34 mouse cellular contexts compared by ENCODE assay signal in the genomic region with DNA sequence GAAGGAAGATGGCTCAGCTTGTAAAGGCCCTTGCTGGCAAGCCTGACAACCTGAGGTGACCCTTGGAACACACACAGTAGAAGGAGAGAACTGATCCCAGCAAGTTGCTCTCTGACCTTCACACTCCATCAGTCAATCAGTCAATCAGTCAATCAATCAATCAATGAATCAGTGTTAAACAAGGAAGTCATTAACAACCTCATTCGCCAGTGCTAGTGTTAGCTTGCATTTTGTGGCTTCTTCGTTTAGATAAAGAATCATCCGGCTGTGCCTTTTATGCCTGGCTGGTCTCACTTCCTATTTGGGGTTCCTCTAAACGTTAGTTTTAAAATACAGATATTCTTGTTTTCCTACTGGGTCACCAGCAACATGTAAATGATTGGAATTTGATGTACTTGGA. TPM values are rescaled to one million over a fixed set of nuclear protein-coding genes. Genes with fewer than 3 reads are reported as not detected.
DNase-seq lines count a peak whose midpoint lies in the region; ATAC-seq and TF ChIP-seq lines count a peak whose summit lies in the region.
"Had no signal": no experiment of that assay in that cellular context is flagged by ENCODE, and none has a peak within 500 bp of the region (broad histone marks: within the 10 kb centered on the region; RNA-seq: fewer than 3 reads in every experiment).

No protein-coding gene starts in this region.

- peak; percentile 3 for DNase-seq in lung, embryonic 14.5 days
- no peak for DNase-seq in lung, postnatal 25 days (ENCODE audit: low spot score)
- DNase-seq in G1E (ENCODE audit: low spot score): no peak
- no peak for DNase-seq in right cerebral cortex, postnatal 10 days (ENCODE audit: low spot score in 2 of 2)
- DNase-seq in stomach, postnatal 0 days (ENCODE audit: low spot score): no peak
- DNase-seq: adrenal gland, adult 2 months; cerebellum, adult 8-10 months; cerebellum, postnatal 25 days; gastrocnemius, adult 2 months; gastrocnemius, postnatal 36 days; heart, postnatal 10 days; kidney, adult 11 months; kidney, postnatal 25 days; liver, embryonic 13.5 days; lung, adult 18-20 months; lung, postnatal 10 days; thymus, adult 2 months; thymus, postnatal 36 days had no signal

- no peak for ATAC-seq in lung, embryonic 14.5 days (ENCODE audit: insufficient read depth)
- peak; percentile 15; the same call in 1 of the 2 replicates for ATAC-seq in G1E (ENCODE audit: extremely low read depth, insufficient number of reproducible peaks, low FRiP score, poor library complexity, severe bottlenecking)
- ATAC-seq in granulocyte monocyte progenitor cell, adult 5-6 weeks (replicated peaks; ENCODE audit: poor library complexity, severe bottlenecking): 0 out of 2 replicates have a peak, but pooled peaks have one; percentile 16
- ATAC-seq in stomach, postnatal 0 days (ENCODE audit: low FRiP score, low TSS enrichment): no peak
- ATAC-seq in forebrain, embryonic 12.5 days (ENCODE audit: low FRiP score): no peak
- ATAC-seq: activated CD4-positive, CD25-positive, alpha-beta regulatory T cell, adult 4 months; forebrain, embryonic 15.5 days; inflammation-experienced regulatory T-cells, adult 6 months had no signal

- TF ChIP-seq CTCF in lung, embryonic 14.5 days (IDR thresholded peaks at IDR 0.05; ENCODE audit: low read depth): no peak
- no peak for TF ChIP-seq CTCF in G1E (IDR thresholded peaks at IDR 0.05; ENCODE audit: low read depth, low read length)
- TF ChIP-seq CTCF in stomach, postnatal 0 days (IDR thresholded peaks at IDR 0.05; ENCODE audit: low read depth): no peak

- no peak overlapping the region for H3K4me3 ChIP-seq in lung, embryonic 14.5 days (ENCODE audit: low read depth, low read length)
- H3K4me3 ChIP-seq in G1E (ENCODE audit: low read depth, low read length): no peak overlapping the region
- no peak overlapping the region for H3K4me3 ChIP-seq in stomach, postnatal 0 days (ENCODE audit: low read depth, low read length)
- H3K4me3 ChIP-seq in forebrain, embryonic 12.5 days (replicated peaks): no peak overlapping the region
- H3K4me3 ChIP-seq: forebrain, embryonic 15.5 days; gastrocnemius, adult 2 months; heart, embryonic 13.5 days; hindbrain, embryonic 10.5 days; hindbrain, embryonic 15.5 days; kidney, embryonic 15.5 days; layer of hippocampus, adult 2 months; left cerebral cortex, adult 2 months; limb, embryonic 12.5 days; liver, embryonic 13.5 days; neural tube, embryonic 13.5 days had no signal

- no peak overlapping the region for H3K27ac ChIP-seq in lung, embryonic 14.5 days (ENCODE audit: low read depth)
- no peak overlapping the region for H3K27ac ChIP-seq in stomach, postnatal 0 days (replicated peaks)
- H3K27ac ChIP-seq in forebrain, embryonic 12.5 days: no peak overlapping the region
- H3K27ac ChIP-seq: forebrain, embryonic 15.5 days; gastrocnemius, adult 2 months; heart, embryonic 13.5 days; hindbrain, embryonic 10.5 days; hindbrain, embryonic 15.5 days; kidney, embryonic 15.5 days; layer of hippocampus, adult 2 months; left cerebral cortex, adult 2 months; limb, embryonic 12.5 days; liver, embryonic 13.5 days; neural tube, embryonic 13.5 days had no signal

- 27% methylated on average over 4 of the region's 4 CpGs for WGBS in lung, embryonic 14.5 days
- 37% methylated on average over 4 of the region's 4 CpGs for WGBS in stomach, postnatal 0 days
- 70% methylated on average over 4 of the region's 4 CpGs for WGBS in forebrain, embryonic 12.5 days

- H3K27me3 ChIP-seq in lung, embryonic 14.5 days (ENCODE audit: insufficient read depth, low read length): 0 out of 2 replicates have a peak, but pooled peaks cover 3% of the 10 kb centered on the region
- H3K27me3 ChIP-seq in G1E (ENCODE audit: insufficient read depth, low read length): peaks cover 8% of the 10 kb centered on the region
- no peaks in the 10 kb centered on the region for H3K27me3 ChIP-seq in stomach, postnatal 0 days (ENCODE audit: control insufficient read depth, insufficient read depth, low read length)
- peaks cover 20% of the 10 kb centered on the region for H3K27me3 ChIP-seq in forebrain, embryonic 12.5 days
- H3K27me3 ChIP-seq: forebrain, embryonic 15.5 days; hindbrain, embryonic 15.5 days; kidney, embryonic 15.5 days had no signal

- TF ChIP-seq EP300 in stomach, postnatal 0 days (optimal IDR thresholded peaks at IDR 0.05): no peak

- H3K36me3 ChIP-seq in lung, embryonic 14.5 days (ENCODE audit: insufficient read depth): no peaks in the 10 kb centered on the region
- no peaks in the 10 kb centered on the region for H3K36me3 ChIP-seq in G1E (replicated peaks)
- no peaks in the 10 kb centered on the region for H3K36me3 ChIP-seq in stomach, postnatal 0 days (ENCODE audit: control insufficient read depth, insufficient read depth, low read length)
- H3K36me3 ChIP-seq in forebrain, embryonic 12.5 days (replicated peaks): no peaks in the 10 kb centered on the region
- H3K36me3 ChIP-seq: forebrain, embryonic 15.5 days; heart, embryonic 13.5 days; hindbrain, embryonic 10.5 days; kidney, embryonic 15.5 days; limb, embryonic 12.5 days; liver, embryonic 13.5 days; neural tube, embryonic 13.5 days had no signal

- H3K4me1 ChIP-seq in lung, embryonic 14.5 days (ENCODE audit: insufficient read depth): no peaks in the 10 kb centered on the region
- H3K4me1 ChIP-seq in G1E (ENCODE audit: insufficient read depth, low read depth, low read length): no peaks in the 10 kb centered on the region
- no peaks in the 10 kb centered on the region for H3K4me1 ChIP-seq in stomach, postnatal 0 days (replicated peaks; ENCODE audit: control insufficient read depth, insufficient read depth)
- peaks cover 9% of the 10 kb centered on the region for H3K4me1 ChIP-seq in forebrain, embryonic 12.5 days

- H3K4me2 ChIP-seq in lung, embryonic 14.5 days: no peak overlapping the region
- H3K4me2 ChIP-seq in stomach, postnatal 0 days (replicated peaks; ENCODE audit: low read depth): no peak overlapping the region
- no peak overlapping the region for H3K4me2 ChIP-seq in forebrain, embryonic 12.5 days
- H3K4me2 ChIP-seq: forebrain, embryonic 15.5 days; heart, embryonic 13.5 days; hindbrain, embryonic 15.5 days; kidney, embryonic 15.5 days; limb, embryonic 12.5 days; liver, embryonic 13.5 days; midbrain, embryonic 11.5 days; neural tube, embryonic 13.5 days had no signal

- no peak overlapping the region for H3K9ac ChIP-seq in lung, embryonic 14.5 days
- no peak overlapping the region for H3K9ac ChIP-seq in stomach, postnatal 0 days (ENCODE audit: low read length)
- no peak overlapping the region for H3K9ac ChIP-seq in forebrain, embryonic 12.5 days
- H3K9ac ChIP-seq: forebrain, embryonic 15.5 days; heart, embryonic 13.5 days; hindbrain, embryonic 15.5 days; kidney, embryonic 15.5 days; limb, embryonic 12.5 days; liver, embryonic 13.5 days; neural tube, embryonic 13.5 days had no signal

- no peaks in the 10 kb centered on the region for H3K9me3 ChIP-seq in lung, embryonic 14.5 days (ENCODE audit: low read depth, low read length)
- H3K9me3 ChIP-seq in G1E (replicated peaks): no peaks in the 10 kb centered on the region
- no peaks in the 10 kb centered on the region for H3K9me3 ChIP-seq in stomach, postnatal 0 days (ENCODE audit: control insufficient read depth, low read length)
- no peaks in the 10 kb centered on the region for H3K9me3 ChIP-seq in forebrain, embryonic 12.5 days
- H3K9me3 ChIP-seq: forebrain, embryonic 15.5 days; heart, embryonic 13.5 days; hindbrain, embryonic 10.5 days; hindbrain, embryonic 15.5 days; kidney, embryonic 15.5 days; limb, embryonic 12.5 days; liver, embryonic 13.5 days; neural tube, embryonic 13.5 days had no signal

RNA-seq across cellular contexts. Expression of gene Mpv17l, which starts 41.2 kb away (rescaled TPM):
- polyA plus RNA-seq in lung, embryonic 14.5 days (2014; fragmentation: Nextera tagmentation; extraction: Ambion mirVana): 5.9 and 7.8 TPM in 2 replicates
- total RNA-seq in G1E (2014; fragmentation: Nextera tagmentation) (1.9 and 2.6 TPM in 2 replicates), G1E (2017) (0.98 and 1.2 TPM in 2 replicates)
- polyA plus RNA-seq in G1E (2012): 0.04 and 0.05 TPM in 2 replicates
- total RNA-seq in granulocyte monocyte progenitor cell, adult 5-6 weeks (2014; fragmentation: Nextera tagmentation): not detected in 2 replicates
- total RNA-seq in granulocyte monocyte progenitor cell, adult 5-6 weeks (2017): 0.65 TPM in 1 of 2 replicates, not detected in the other
- polyA plus RNA-seq in stomach, postnatal 0 days (2015; fragmentation: Nextera tagmentation; extraction: Ambion mirVana): 4.6 and 5.7 TPM in 2 replicates
- polyA plus RNA-seq in forebrain, embryonic 12.5 days (2016; fragmentation: Nextera tagmentation; extraction: Ambion mirVana): 3.6 and 4.7 TPM in 2 replicates

RNA-seq across cellular contexts. Expression of gene Pdxdc1, which starts 41.2 kb away (rescaled TPM):
- polyA plus RNA-seq in lung, embryonic 14.5 days (2014; fragmentation: Nextera tagmentation; extraction: Ambion mirVana): 92.2 and 96.6 TPM in 2 replicates
- total RNA-seq in G1E (2014; fragmentation: Nextera tagmentation) (74.9 and 94.5 TPM in 2 replicates), G1E (2017) (68.8 and 72.1 TPM in 2 replicates)
- 27.1 and 35.5 TPM in 2 replicates for polyA plus RNA-seq in G1E (2012)
- 48.3 and 52.0 TPM in 2 replicates for total RNA-seq in granulocyte monocyte progenitor cell, adult 5-6 weeks (2014; fragmentation: Nextera tagmentation)
- total RNA-seq in granulocyte monocyte progenitor cell, adult 5-6 weeks (2017): 67.8 and 71.6 TPM in 2 replicates
- polyA plus RNA-seq in stomach, postnatal 0 days (2015; fragmentation: Nextera tagmentation; extraction: Ambion mirVana): 75.1 and 76.2 TPM in 2 replicates
- 67.7 and 72.1 TPM in 2 replicates for polyA plus RNA-seq in forebrain, embryonic 12.5 days (2016; fragmentation: Nextera tagmentation; extraction: Ambion mirVana)

RNA-seq across cellular contexts. Expression of gene 2900011O08Rik, which starts 42.2 kb away (rescaled TPM):
- polyA plus RNA-seq in lung, embryonic 14.5 days (2014; fragmentation: Nextera tagmentation; extraction: Ambion mirVana): 0.31 and 0.55 TPM in 2 replicates
- total RNA-seq in G1E (2014; fragmentation: Nextera tagmentation): not detected in 2 replicates
- total RNA-seq in G1E (2017): 0.05 and 0.06 TPM in 2 replicates
- not detected in 2 replicates for polyA plus RNA-seq in G1E (2012)
- not detected in 2 replicates for total RNA-seq in granulocyte monocyte progenitor cell, adult 5-6 weeks (2014; fragmentation: Nextera tagmentation)
- total RNA-seq in granulocyte monocyte progenitor cell, adult 5-6 weeks (2017): 0.34 TPM in 1 of 2 replicates, not detected in the other
- 0.70 and 1.3 TPM in 2 replicates for polyA plus RNA-seq in stomach, postnatal 0 days (2015; fragmentation: Nextera tagmentation; extraction: Ambion mirVana)
- 40.9 and 45.5 TPM in 2 replicates for polyA plus RNA-seq in forebrain, embryonic 12.5 days (2016; fragmentation: Nextera tagmentation; extraction: Ambion mirVana)
- total RNA-seq: gastrocnemius, adult 2 months; gastrocnemius, postnatal 36 days; heart, postnatal 10 days had no signal

RNA-seq across cellular contexts. Expression of gene Ifitm7, which starts 42.5 kb away (rescaled TPM):
- not detected in 2 replicates for polyA plus RNA-seq in lung, embryonic 14.5 days (2014; fragmentation: Nextera tagmentation; extraction: Ambion mirVana)
- total RNA-seq in G1E (2014; fragmentation: Nextera tagmentation) (not detected in 2 replicates), G1E (2017) (0.06 and 0.49 TPM in 2 replicates)
- not detected in 2 replicates for polyA plus RNA-seq in G1E (2012)
- 2.8 and 26.7 TPM in 2 replicates for total RNA-seq in granulocyte monocyte progenitor cell, adult 5-6 weeks (2014; fragmentation: Nextera tagmentation)
- 5.3 and 15.9 TPM in 2 replicates for total RNA-seq in granulocyte monocyte progenitor cell, adult 5-6 weeks (2017)
- not detected in 2 replicates for polyA plus RNA-seq in stomach, postnatal 0 days (2015; fragmentation: Nextera tagmentation; extraction: Ambion mirVana)
- polyA plus RNA-seq in forebrain, embryonic 12.5 days (2016; fragmentation: Nextera tagmentation; extraction: Ambion mirVana): 0.88 and 1.5 TPM in 2 replicates
- total RNA-seq: adrenal gland, adult 2 months; gastrocnemius, adult 2 months; gastrocnemius, postnatal 36 days; heart, adult 8-10 months; heart, postnatal 10 days had no signal
- polyA plus RNA-seq: activated CD4-positive, CD25-positive, alpha-beta regulatory T cell, adult 4 months; adrenal gland, adult 2 months; C2C12; heart, embryonic 13.5 days; liver, embryonic 13.5 days; thymus, adult 2 months had no signal

Comparison
In these comparisons a context has a peak if more than half of its experiments do, and no peak if none do; other contexts are left out.
1. ATAC-seq: peak in G1E (single experiment) and granulocyte monocyte progenitor cell, adult 5-6 weeks (single experiment); none in lung, embryonic 14.5 days (single experiment), stomach, postnatal 0 days (single experiment) and forebrain, embryonic 12.5 days (single experiment).
2. RNA of gene 2900011O08Rik, which starts 42.2 kb away (polyA plus RNA-seq): 40.9 to 45.5 TPM in forebrain, embryonic 12.5 days; 0.70 to 1.3 TPM in stomach, postnatal 0 days, 0.31 to 0.55 TPM in lung, embryonic 14.5 days and not detected in G1E; every median in the first group is over 10 times any median in the second.